Mouse (Mus musculus): ENCODE results near the gene Lamb2. TPM values are rescaled to one million over a fixed set of nuclear protein-coding genes. Genes with fewer than 3 reads are reported as not detected.

The Lamb2 gene
- total and polyA plus RNA-seq, 3 experiments, result 0.58 to 0.84 TPM; not detected in 1

DNA sequence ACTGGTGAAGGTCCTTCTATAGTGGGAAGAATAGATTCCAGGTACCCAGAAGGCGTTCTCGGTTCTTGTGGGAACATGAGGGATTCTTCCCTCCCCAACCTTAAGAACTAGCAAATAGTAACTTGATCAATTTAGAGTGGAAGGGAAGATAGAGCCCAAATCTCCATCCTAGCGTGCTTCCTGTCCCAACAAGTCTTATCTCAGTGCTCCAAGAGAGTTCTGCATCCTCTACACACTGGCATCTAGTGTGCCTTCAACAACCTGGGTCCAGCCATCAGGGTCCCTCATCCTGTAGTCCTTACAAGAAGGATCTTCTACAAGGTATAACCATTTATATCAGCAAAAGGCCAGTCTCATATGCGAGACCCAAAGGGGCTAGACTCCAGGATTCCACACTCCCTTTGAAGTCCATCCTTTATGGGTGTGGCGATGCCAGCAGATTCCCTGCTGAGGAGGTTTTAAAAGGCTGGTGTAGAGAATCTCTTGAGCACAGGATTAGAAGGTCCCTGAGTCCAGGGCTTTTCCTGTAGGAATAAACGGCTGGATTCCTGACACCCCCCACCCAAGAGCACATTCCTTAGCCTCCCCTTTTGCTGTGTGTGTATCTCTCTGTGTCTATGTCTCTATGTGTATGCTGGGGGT, 27.9 kb upstream of the Lamb2 start:
- H3K27me3 ChIP-seq (ENCODE audit: control insufficient read depth in 1 of 2, insufficient read depth in 2 of 2, low read length in 2 of 2), result no peaks in the 10 kb centered on the region
- H3K4me1 ChIP-seq (ENCODE audit: control insufficient read depth in 1 of 2, insufficient read depth in 2 of 2, low read length in 2 of 2), result peaks cover 23 to 59% of the 10 kb centered on the region in 2 experiments
- TF ChIP-seq EP300 (IDR thresholded peaks at IDR 0.05; ENCODE audit: low read depth in 1 of 2, low read length in 2 of 2), result peak; percentile 48 to 74; a peak in 2 of 4 replicates
- TF ChIP-seq TCF12 (IDR thresholded peaks at IDR 0.05; ENCODE audit: low read depth, low read length), result peak; percentile 36; the same call in 1 of the 2 replicates
- TF ChIP-seq HCFC1 (IDR thresholded peaks at IDR 0.05; ENCODE audit: low read depth, low read length), result peak; percentile 2; the same call in 1 of the 2 replicates
- peak; percentile 50; the same call in 1 of the 2 replicates for TF ChIP-seq SIN3A (IDR thresholded peaks at IDR 0.05; ENCODE audit: low read length)
- no peak for TF ChIP-seq MAZ (IDR thresholded peaks at IDR 0.05; ENCODE audit: low read depth, low read length)
- TF ChIP-seq ZKSCAN1 (IDR thresholded peaks at IDR 0.05; ENCODE audit: low read depth, low read length), result 0 out of 2 replicates have a peak, but pooled peaks have one; percentile 10
- TF ChIP-seq GATA1 (IDR thresholded peaks at IDR 0.05; ENCODE audit: low read depth, low read length), result peak; percentile 84
- peak; percentile 42; the same call in 1 of the 2 replicates for TF ChIP-seq TAL1 (IDR thresholded peaks at IDR 0.05; ENCODE audit: low read length)
- no peak for TF ChIP-seq MEF2A (IDR thresholded peaks at IDR 0.05; ENCODE audit: extremely low read depth, insufficient replicate concordance, low read depth, low read length, poor library complexity, severe bottlenecking)
- no peak for TF ChIP-seq BHLHE40 (IDR thresholded peaks at IDR 0.05; ENCODE audit: borderline replicate concordance, low read depth, low read length)
- no peak for TF ChIP-seq UBTF (IDR thresholded peaks at IDR 0.05; ENCODE audit: borderline replicate concordance, insufficient read depth, low read depth, low read length)
- peak overlapping the region; percentile 74 for H3K9ac ChIP-seq (ENCODE audit: control insufficient read depth, low read depth, low read length, poor library complexity, severe bottlenecking)
- H3K79me2 ChIP-seq (ENCODE audit: control insufficient read depth, insufficient read depth, low read length, poor library complexity), result peaks cover 5% of the 10 kb centered on the region
- H3K4me3 ChIP-seq (ENCODE audit: control insufficient read depth in 1 of 2, insufficient read depth in 1 of 2, low read depth in 2 of 2, low read length in 2 of 2), result peak overlapping the region; percentile 69 to 80
- H3K36me3 ChIP-seq (ENCODE audit: control insufficient read depth in 1 of 2, insufficient read depth in 2 of 2, low read length in 2 of 2), result peaks cover 0 to 25% of the 10 kb centered on the region in 2 experiments; a peak in 2 of 4 replicates
- peak; percentile 80 for DNase-seq (ENCODE audit: low read depth, low spot score)
- no peaks in the 10 kb centered on the region for H3K9me3 ChIP-seq (replicated peaks; ENCODE audit: insufficient read depth, low read length)
- H3K27ac ChIP-seq (ENCODE audit: control insufficient read depth, low read depth, low read length), result peak overlapping the region; percentile 90

DNA sequence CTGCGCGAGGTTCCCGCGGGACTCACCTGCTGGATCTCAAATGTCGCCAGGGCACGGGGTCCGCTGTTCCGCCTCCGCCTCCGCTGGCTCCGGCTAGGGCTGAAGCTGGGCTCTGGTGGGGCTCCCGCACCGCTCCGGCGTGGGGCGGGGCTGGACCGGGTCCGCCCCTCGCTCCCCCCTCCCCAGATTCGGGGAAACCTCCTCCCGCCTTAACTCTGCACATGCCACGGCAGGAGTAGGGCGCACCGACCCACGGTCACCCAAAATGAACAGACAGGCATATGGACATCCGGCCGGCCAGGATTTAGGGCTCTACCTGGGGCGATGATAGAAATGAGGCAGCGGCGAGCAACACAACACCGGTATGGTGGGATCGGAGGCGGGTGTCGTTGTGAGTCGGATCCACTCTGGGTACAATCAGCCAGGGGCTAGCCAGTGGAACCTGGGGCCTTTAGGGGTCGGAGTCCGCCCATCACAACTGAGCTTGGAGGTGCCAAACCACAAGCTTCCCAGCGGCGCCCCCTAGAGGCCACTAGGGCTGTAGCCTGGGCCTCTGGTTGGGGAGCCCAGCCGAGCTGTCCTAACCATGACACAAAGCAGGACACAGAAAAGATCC, 27.1 kb upstream of the Lamb2 start:
- H3K27me3 ChIP-seq (ENCODE audit: control insufficient read depth in 1 of 2, insufficient read depth in 2 of 2, low read length in 2 of 2), result no peaks in the 10 kb centered on the region
- peaks cover 25 to 65% of the 10 kb centered on the region in 2 experiments for H3K4me1 ChIP-seq (ENCODE audit: control insufficient read depth in 1 of 2, insufficient read depth in 2 of 2, low read length in 2 of 2)
- H3K79me2 ChIP-seq (ENCODE audit: control insufficient read depth, insufficient read depth, low read length, poor library complexity), result peaks cover 5% of the 10 kb centered on the region
- peak overlapping the region; percentile 90 for H3K27ac ChIP-seq (ENCODE audit: control insufficient read depth, low read depth, low read length)
- DNase-seq (ENCODE audit: low read depth, low spot score), result peak; percentile 95
- peaks cover 0 to 29% of the 10 kb centered on the region in 2 experiments; a peak in 2 of 4 replicates for H3K36me3 ChIP-seq (ENCODE audit: control insufficient read depth in 1 of 2, insufficient read depth in 2 of 2, low read length in 2 of 2)
- H3K4me3 ChIP-seq (ENCODE audit: control insufficient read depth in 1 of 2, insufficient read depth in 1 of 2, low read depth in 2 of 2, low read length in 2 of 2), result peak overlapping the region; percentile 69 to 80
- H3K9me3 ChIP-seq (replicated peaks; ENCODE audit: insufficient read depth, low read length), result no peaks in the 10 kb centered on the region
- peak overlapping the region; percentile 74 for H3K9ac ChIP-seq (ENCODE audit: control insufficient read depth, low read depth, low read length, poor library complexity, severe bottlenecking)
- no peak for TF ChIP-seq USF2 (IDR thresholded peaks at IDR 0.05; ENCODE audit: borderline replicate concordance in 1 of 2, insufficient read depth in 1 of 2, low read depth in 1 of 2, low read length in 2 of 2)
- no peak for TF ChIP-seq MAX (IDR thresholded peaks at IDR 0.05; ENCODE audit: low read length)
- TF ChIP-seq CHD2 (IDR thresholded peaks at IDR 0.05; ENCODE audit: low read length), result no peak
- TF ChIP-seq JUND (IDR thresholded peaks at IDR 0.05; ENCODE audit: low read depth, low read length), result no peak
- no peak for TF ChIP-seq GABPA (IDR thresholded peaks at IDR 0.05; ENCODE audit: low read depth, low read length)
- TF ChIP-seq RCOR1 (IDR thresholded peaks at IDR 0.05; ENCODE audit: low read depth, low read length), result 0 out of 2 replicates have a peak, but pooled peaks have one; percentile 31
- TF ChIP-seq POLR2A (IDR thresholded peaks at IDR 0.05; ENCODE audit: control insufficient read depth in 1 of 2, insufficient read depth in 1 of 2, low read depth in 1 of 2, low read length in 2 of 2, poor library complexity in 1 of 2), result peak in 1 of 2 experiments; percentile 4; a peak in 1 of 4 replicates
- peak; percentile 81 to 96 (median 90) for TF ChIP-seq CTCF (IDR thresholded peaks at IDR 0.05 in 2 of 3, conservative IDR thresholded peaks at IDR 0.05 in 1 of 3; ENCODE audit: control insufficient read depth in 1 of 3, insufficient read depth in 1 of 3, low read depth in 2 of 3, low read length in 3 of 3, poor library complexity in 1 of 3, severe bottlenecking in 1 of 3)
- no peak for TF ChIP-seq NRF1 (IDR thresholded peaks at IDR 0.05; ENCODE audit: insufficient read depth, low read depth, low read length, poor library complexity, severe bottlenecking)
- TF ChIP-seq MYB (IDR thresholded peaks at IDR 0.05; ENCODE audit: low read depth, low read length), result no peak
- TF ChIP-seq ETS1 (IDR thresholded peaks at IDR 0.05; ENCODE audit: low read depth, low read length), result peak; percentile 43; the same call in 1 of the 2 replicates
- TF ChIP-seq ZMIZ1 (IDR thresholded peaks at IDR 0.05; ENCODE audit: low read depth, low read length), result no peak
- TF ChIP-seq E2F4 (IDR thresholded peaks at IDR 0.05; ENCODE audit: borderline replicate concordance, low read depth, low read length), result no peak
- no peak for TF ChIP-seq NELFE (IDR thresholded peaks at IDR 0.05; ENCODE audit: low read depth, low read length)
- no peak for TF ChIP-seq USF1 (IDR thresholded peaks at IDR 0.05; ENCODE audit: low read depth, low read length)
- peak; percentile 53 for TF ChIP-seq HCFC1 (IDR thresholded peaks at IDR 0.05; ENCODE audit: low read depth, low read length)
- TF ChIP-seq MEF2A (IDR thresholded peaks at IDR 0.05; ENCODE audit: extremely low read depth, insufficient replicate concordance, low read depth, low read length, poor library complexity, severe bottlenecking), result no peak
- peak; percentile 52; the same call in 1 of the 2 replicates for TF ChIP-seq UBTF (IDR thresholded peaks at IDR 0.05; ENCODE audit: borderline replicate concordance, insufficient read depth, low read depth, low read length)
- no peak for TF ChIP-seq KAT2A (conservative IDR thresholded peaks at IDR 0.05; ENCODE audit: low read depth, low read length)

Data from MEL (cell line).